22 mouse cellular contexts compared by ENCODE assay signal in the genomic region with DNA sequence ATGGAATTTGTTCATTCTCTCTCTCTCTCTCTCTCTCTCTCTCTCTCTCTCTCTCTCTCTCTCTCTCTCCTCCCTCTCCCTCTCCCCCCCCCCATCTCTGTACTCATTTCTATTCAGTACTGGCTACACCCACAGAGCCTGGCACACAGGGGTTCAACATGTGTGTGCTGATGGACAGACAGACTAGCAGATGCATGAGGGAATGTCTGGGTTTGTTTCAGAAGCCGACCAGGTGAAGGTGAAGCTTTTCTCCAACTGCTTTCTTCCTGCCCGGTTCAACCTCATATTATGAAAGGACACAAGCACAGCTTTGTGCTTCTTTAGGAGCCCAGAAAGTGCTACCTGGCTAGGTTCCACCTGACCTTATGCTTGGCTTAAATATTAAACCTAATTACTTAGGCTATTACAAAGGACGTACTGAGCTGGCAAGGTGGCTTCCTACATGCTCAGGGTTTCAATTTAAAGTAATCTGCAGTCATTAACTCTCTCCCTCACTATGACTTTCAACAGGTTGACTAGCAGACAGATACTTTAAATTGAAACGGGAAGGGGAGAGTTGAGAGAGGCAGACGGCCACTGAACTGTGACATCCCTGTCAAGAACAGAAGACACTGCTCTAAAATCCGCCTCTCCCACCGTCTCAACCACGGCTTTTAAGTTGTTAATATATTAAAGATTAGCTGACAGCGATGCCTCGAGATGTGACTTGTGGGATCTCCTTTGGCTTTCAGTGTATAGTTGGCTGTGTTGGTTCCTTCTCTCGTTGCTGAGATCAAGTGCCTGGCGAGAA. TPM values are rescaled to one million over a fixed set of nuclear protein-coding genes. Genes with fewer than 3 reads are reported as not detected.
DNase-seq lines count a peak whose midpoint lies in the region; ATAC-seq and TF ChIP-seq lines count a peak whose summit lies in the region.
"Had no signal": no experiment of that assay in that cellular context is flagged by ENCODE, and none has a peak within 500 bp of the region (broad histone marks: within the 10 kb centered on the region; RNA-seq: fewer than 3 reads in every experiment).

No protein-coding gene starts in this region.

- no peak for TF ChIP-seq POLR2A in lung, adult 2 months (IDR thresholded peaks at IDR 0.05; ENCODE audit: borderline replicate concordance, extremely low read depth, low read depth, low read length)
- no peak for TF ChIP-seq POLR2A in kidney, adult 2 months (IDR thresholded peaks at IDR 0.05; ENCODE audit: low read depth, low read length)

- H3K4me2 ChIP-seq in lung, embryonic 16.5 days (ENCODE audit: low read depth, low read length) = peak overlapping the region; percentile 16; the same call in 1 of the 2 replicates
- H3K4me2 ChIP-seq in hindbrain, embryonic 14.5 days (replicated peaks) = no peak overlapping the region
- no peak overlapping the region for H3K4me2 ChIP-seq in midbrain, postnatal 0 days (ENCODE audit: low read depth, low read length, poor library complexity, severe bottlenecking)
- H3K4me2 ChIP-seq: embryonic facial prominence, embryonic 12.5 days; forebrain, embryonic 15.5 days; heart, embryonic 13.5 days; limb, embryonic 15.5 days had no signal

- peak; percentile 38; the same call in 1 of the 2 replicates for ATAC-seq in lung, embryonic 16.5 days (ENCODE audit: low read depth)
- no peak for ATAC-seq in hindbrain, embryonic 14.5 days (ENCODE audit: low FRiP score)
- ATAC-seq in midbrain, postnatal 0 days (ENCODE audit: low FRiP score) = no peak
- ATAC-seq: activated CD4-positive, CD25-positive, alpha-beta regulatory T cell, adult 4 months; forebrain, embryonic 15.5 days; Patski had no signal

- no peak overlapping the region for H3K9ac ChIP-seq in lung, embryonic 16.5 days (ENCODE audit: low read length)
- H3K9ac ChIP-seq in hindbrain, embryonic 14.5 days = no peak overlapping the region
- H3K9ac ChIP-seq in midbrain, postnatal 0 days (replicated peaks; ENCODE audit: low read length, poor library complexity, severe bottlenecking) = no peak overlapping the region
- H3K9ac ChIP-seq: embryonic facial prominence, embryonic 12.5 days; forebrain, embryonic 15.5 days; heart, embryonic 13.5 days; limb, embryonic 15.5 days had no signal

- TF ChIP-seq CTCF in lung, adult 2 months (IDR thresholded peaks at IDR 0.05; ENCODE audit: insufficient read depth, low read length) = no peak
- no peak for TF ChIP-seq CTCF in kidney, adult 2 months (conservative IDR thresholded peaks at IDR 0.05; ENCODE audit: insufficient read depth, insufficient read length, low read depth, low read length)
- no peak for TF ChIP-seq CTCF in midbrain, postnatal 0 days (IDR thresholded peaks at IDR 0.05)

- 26% methylated on average over 12 of the region's 12 CpGs for WGBS in lung, embryonic 16.5 days
- WGBS in lung, adult 2 months = 44% methylated on average over 12 of the region's 12 CpGs
- WGBS in kidney, adult 2 months = 34% methylated on average over 12 of the region's 12 CpGs
- WGBS in hindbrain, embryonic 14.5 days = 64% methylated on average over 12 of the region's 12 CpGs
- 41% methylated on average over 12 of the region's 12 CpGs for WGBS in midbrain, postnatal 0 days

- H3K27me3 ChIP-seq in lung, embryonic 16.5 days (ENCODE audit: control insufficient read depth, insufficient read depth, low read depth, low read length) = no peaks in the 10 kb centered on the region
- no peaks in the 10 kb centered on the region for H3K27me3 ChIP-seq in kidney, adult 2 months (replicated peaks; ENCODE audit: control insufficient read depth, insufficient read depth, low read length)
- H3K27me3 ChIP-seq in hindbrain, embryonic 14.5 days (ENCODE audit: control insufficient read depth, insufficient read depth, low read length) = no peaks in the 10 kb centered on the region
- no peaks in the 10 kb centered on the region for H3K27me3 ChIP-seq in midbrain, postnatal 0 days (ENCODE audit: insufficient read depth, low read length)
- H3K27me3 ChIP-seq: embryonic facial prominence, embryonic 12.5 days; forebrain, embryonic 15.5 days; heart, embryonic 13.5 days; limb, embryonic 15.5 days had no signal

- no peaks in the 10 kb centered on the region for H3K36me3 ChIP-seq in lung, embryonic 16.5 days (ENCODE audit: control insufficient read depth, insufficient read depth, low read length)
- no peaks in the 10 kb centered on the region for H3K36me3 ChIP-seq in kidney, adult 2 months (ENCODE audit: control insufficient read depth, insufficient read depth, low read length)
- H3K36me3 ChIP-seq in hindbrain, embryonic 14.5 days (replicated peaks; ENCODE audit: control insufficient read depth, insufficient read depth) = no peaks in the 10 kb centered on the region
- H3K36me3 ChIP-seq in midbrain, postnatal 0 days (ENCODE audit: insufficient read depth, low read length) = no peaks in the 10 kb centered on the region
- H3K36me3 ChIP-seq: embryonic facial prominence, embryonic 12.5 days; forebrain, embryonic 15.5 days; heart, embryonic 13.5 days; limb, embryonic 15.5 days had no signal

- H3K27ac ChIP-seq in lung, embryonic 16.5 days (ENCODE audit: low read length) = peak overlapping the region; percentile 36; the same call in 1 of the 2 replicates
- H3K27ac ChIP-seq in kidney, adult 2 months (ENCODE audit: insufficient read depth, low read depth, low read length) = no peak overlapping the region
- no peak overlapping the region for H3K27ac ChIP-seq in hindbrain, embryonic 14.5 days
- H3K27ac ChIP-seq in midbrain, postnatal 0 days (ENCODE audit: low read depth, low read length) = no peak overlapping the region
- H3K27ac ChIP-seq: embryonic facial prominence, embryonic 12.5 days; forebrain, embryonic 15.5 days; heart, embryonic 13.5 days; limb, embryonic 15.5 days had no signal

- H3K4me3 ChIP-seq in lung, embryonic 16.5 days (ENCODE audit: low read length) = no peak overlapping the region
- no peak overlapping the region for H3K4me3 ChIP-seq in lung, adult 2 months (replicated peaks; ENCODE audit: extremely low read depth, low read depth, low read length)
- H3K4me3 ChIP-seq in kidney, adult 2 months (ENCODE audit: insufficient read depth, low read depth, low read length) = no peak overlapping the region
- no peak overlapping the region for H3K4me3 ChIP-seq in hindbrain, embryonic 14.5 days (replicated peaks; ENCODE audit: low read length)
- H3K4me3 ChIP-seq in midbrain, postnatal 0 days (ENCODE audit: low read depth, low read length) = no peak overlapping the region
- H3K4me3 ChIP-seq: embryonic facial prominence, embryonic 12.5 days; forebrain, embryonic 15.5 days; heart, embryonic 13.5 days; limb, embryonic 15.5 days had no signal

- H3K9me3 ChIP-seq in lung, embryonic 16.5 days (ENCODE audit: control insufficient read depth, low read length) = no peaks in the 10 kb centered on the region
- H3K9me3 ChIP-seq in hindbrain, embryonic 14.5 days (ENCODE audit: control insufficient read depth, low read length) = no peaks in the 10 kb centered on the region
- H3K9me3 ChIP-seq in midbrain, postnatal 0 days (ENCODE audit: low read length) = no peaks in the 10 kb centered on the region
- H3K9me3 ChIP-seq: embryonic facial prominence, embryonic 12.5 days; forebrain, embryonic 15.5 days; heart, embryonic 13.5 days; limb, embryonic 15.5 days had no signal

- no peaks in the 10 kb centered on the region for H3K4me1 ChIP-seq in lung, embryonic 16.5 days (replicated peaks; ENCODE audit: control insufficient read depth, insufficient read depth, low read length)
- H3K4me1 ChIP-seq in lung, adult 2 months (ENCODE audit: control insufficient read depth, insufficient read depth, low read length) = no peaks in the 10 kb centered on the region
- peaks cover 5% of the 10 kb centered on the region; the same call in 1 of the 2 replicates for H3K4me1 ChIP-seq in kidney, adult 2 months (ENCODE audit: control insufficient read depth, insufficient read depth, low read length)
- no peaks in the 10 kb centered on the region for H3K4me1 ChIP-seq in hindbrain, embryonic 14.5 days (replicated peaks; ENCODE audit: control insufficient read depth, insufficient read depth, low read length)
- no peaks in the 10 kb centered on the region for H3K4me1 ChIP-seq in midbrain, postnatal 0 days (ENCODE audit: insufficient read depth, low read length)
- H3K4me1 ChIP-seq: heart, embryonic 13.5 days; limb, embryonic 15.5 days had no signal

- no peak for DNase-seq in lung, adult 2 months
- peak; percentile 83 for DNase-seq in kidney, adult 2 months
- DNase-seq in kidney, postnatal 14 days = peak; percentile 57
- DNase-seq in B cell, adult 2 months = no peak
- DNase-seq in hindbrain, embryonic 14.5 days (ENCODE audit: low spot score) = no peak
- no peak for DNase-seq in midbrain, postnatal 0 days (ENCODE audit: low spot score)
- DNase-seq: adrenal gland, postnatal 25 days; cerebellum, adult 2 months; lung, adult 18-20 months; midbrain, embryonic 14.5 days had no signal

RNA-seq across cellular contexts. Expression of gene Ppp3r2, which starts 9.8 kb away (rescaled TPM):
- 0.06 TPM in 1 of 2 replicates, not detected in the other for polyA plus RNA-seq in lung, embryonic 16.5 days (2015; fragmentation: Nextera tagmentation; extraction: Ambion mirVana)
- polyA plus RNA-seq in lung, adult 2 months (2012; rRNA removed) = 0.03 TPM in 1 of 2 replicates, not detected in the other
- polyA plus RNA-seq in kidney, adult 2 months (2012; rRNA removed) = 0.02 TPM in 1 of 2 replicates, not detected in the other
- 0.51 and 0.59 TPM in 2 replicates for polyA plus RNA-seq in hindbrain, embryonic 14.5 days (2014; fragmentation: Nextera tagmentation; extraction: Ambion mirVana)
- total RNA-seq in midbrain, postnatal 0 days (2014; rRNA removed) = 0.93 and 1.2 TPM in 2 replicates
- polyA plus RNA-seq in midbrain, postnatal 0 days (2015; fragmentation: Nextera tagmentation; extraction: Ambion mirVana) = 0.33 and 0.52 TPM in 2 replicates
- total RNA-seq: adrenal gland, postnatal 25 days; common myeloid progenitor, adult 5-6 weeks; hematopoietic stem cell, adult 5-6 weeks; megakaryocyte, adult 5-6 weeks had no signal
- polyA plus RNA-seq: C2C12; Patski; spleen, adult 2 months had no signal

RNA-seq across cellular contexts. Expression of gene Rnf20, which starts 59.8 kb away (rescaled TPM):
- polyA plus RNA-seq in lung, embryonic 16.5 days (2015; fragmentation: Nextera tagmentation; extraction: Ambion mirVana) = 38.1 and 41.2 TPM in 2 replicates
- 19.7 and 25.5 TPM in 2 replicates for polyA plus RNA-seq in lung, adult 2 months (2012; rRNA removed)
- polyA plus RNA-seq in kidney, adult 2 months (2012; rRNA removed) = 14.1 and 15.3 TPM in 2 replicates
- polyA plus RNA-seq in hindbrain, embryonic 14.5 days (2014; fragmentation: Nextera tagmentation; extraction: Ambion mirVana) = 63.9 and 65.7 TPM in 2 replicates
- total RNA-seq in midbrain, postnatal 0 days (2014; rRNA removed) = 48.3 and 76.7 TPM in 2 replicates
- 41.0 and 46.2 TPM in 2 replicates for polyA plus RNA-seq in midbrain, postnatal 0 days (2015; fragmentation: Nextera tagmentation; extraction: Ambion mirVana)

Comparison
In these comparisons a context has a peak if more than half of its experiments do, and no peak if none do; other contexts are left out.
1. DNase-seq: peak in kidney, adult 2 months (single experiment) and kidney, postnatal 14 days (single experiment); none in lung, adult 2 months (single experiment), B cell, adult 2 months (0 of 2), hindbrain, embryonic 14.5 days (single experiment) and midbrain, postnatal 0 days (single experiment).